ENCODE assay signal across 25 mouse cellular contexts in genomic region chr4:57688131-57688530, GRCm38 (mm10). TPM values are rescaled to one million over a fixed set of nuclear protein-coding genes. Genes with fewer than 3 reads are reported as not detected.
DNase-seq lines count a peak whose midpoint lies in the region; ATAC-seq and TF ChIP-seq lines count a peak whose summit lies in the region.
"Had no signal": no experiment of that assay in that cellular context is flagged by ENCODE, and none has a peak within 500 bp of the region (broad histone marks: within the 10 kb centered on the region; RNA-seq: fewer than 3 reads in every experiment).

No protein-coding gene starts in this region.

- intact Hi-C loops in heart, adult 2 months (cut with DNase I), result loop anchor here (1.0 kb wide), 1 partner anchor 9 kb away; no protein-coding TSS in a partner anchor
- intact Hi-C loops in heart, postnatal 25 days (cut with DNase I), result loop anchor here (2.0 kb wide), 1 partner anchor 13 kb away; no protein-coding TSS in a partner anchor

- peak overlapping the region; percentile 62 for H3K27ac ChIP-seq in heart, adult 2 months
- H3K27ac ChIP-seq in heart, embryonic 10.5 days, result no peak overlapping the region
- H3K27ac ChIP-seq: embryonic facial prominence, embryonic 15.5 days; forebrain, embryonic 10.5 days; heart, embryonic 13.5 days; hindbrain, embryonic 12.5 days had no signal

- H3K36me3 ChIP-seq in heart, adult 2 months (ENCODE audit: control insufficient read depth, insufficient read depth, low read length), result no peaks in the 10 kb centered on the region; the same call in 1 of the 2 replicates
- H3K36me3 ChIP-seq in heart, embryonic 10.5 days, result peaks cover 47% of the 10 kb centered on the region
- H3K36me3 ChIP-seq: forebrain, embryonic 10.5 days; G1E; hindbrain, embryonic 12.5 days had no signal

- peak in 1 of 2 experiments; percentile 54 for DNase-seq in heart, adult 2 months
- no peak for DNase-seq in heart, embryonic 10.5 days (ENCODE audit: low spot score)
- peak; percentile 19 for DNase-seq in heart, postnatal 25 days (ENCODE audit: low spot score)
- no peak for DNase-seq in heart, postnatal 4 days
- peak; percentile 26 for DNase-seq in lung, postnatal 36 days
- DNase-seq in lung, adult 2 months, result no peak
- DNase-seq: adrenal gland, adult 8-10 months; adrenal gland, postnatal 36 days; cerebellum, adult 11 months; cerebellum, adult 8-10 months; cerebellum, postnatal 14 days; embryo, embryonic 11 days; gastrocnemius, postnatal 10 days had no signal

- H3K79me2 ChIP-seq in heart, adult 2 months (replicated peaks; ENCODE audit: control insufficient read depth, insufficient read depth, low read length), result no peaks in the 10 kb centered on the region

- no peak overlapping the region for H3K9ac ChIP-seq in heart, adult 2 months (ENCODE audit: low read depth, low read length)
- H3K9ac ChIP-seq: embryonic facial prominence, embryonic 15.5 days; heart, embryonic 13.5 days; hindbrain, embryonic 12.5 days had no signal

- no peak for ATAC-seq in megakaryocyte progenitor cell, adult 5-6 weeks (replicated peaks; ENCODE audit: poor library complexity)
- ATAC-seq: forebrain, embryonic 14.5 days; hindbrain, embryonic 16.5 days; inflammation-experienced regulatory T-cells, adult 6 months; intestine, postnatal 0 days had no signal

- WGBS in heart, adult 2 months, result 47% methylated on average over 9 of the region's 9 CpGs
- WGBS in heart, embryonic 10.5 days, result 66% methylated on average over 9 of the region's 9 CpGs
- 57% methylated on average over 9 of the region's 9 CpGs for WGBS in lung, adult 2 months

- no peaks in the 10 kb centered on the region for H3K27me3 ChIP-seq in heart, adult 2 months (ENCODE audit: control insufficient read depth, insufficient read depth, low read length)
- H3K27me3 ChIP-seq in heart, embryonic 10.5 days (ENCODE audit: insufficient read depth, poor library complexity, severe bottlenecking), result no peaks in the 10 kb centered on the region
- H3K27me3 ChIP-seq: CH12.LX; embryonic facial prominence, embryonic 15.5 days; heart, embryonic 13.5 days; hindbrain, embryonic 12.5 days had no signal

- no peak overlapping the region for H3K4me3 ChIP-seq in heart, adult 2 months
- H3K4me3 ChIP-seq in heart, embryonic 10.5 days, result no peak overlapping the region
- no peak overlapping the region for H3K4me3 ChIP-seq in lung, adult 2 months (replicated peaks; ENCODE audit: extremely low read depth, low read depth, low read length)
- H3K4me3 ChIP-seq: embryonic facial prominence, embryonic 15.5 days; erythroblast, embryonic 14.5 days; forebrain, embryonic 10.5 days; heart, embryonic 13.5 days; hindbrain, embryonic 12.5 days had no signal

- no peak for TF ChIP-seq CTCF in heart, adult 2 months (IDR thresholded peaks at IDR 0.05)
- TF ChIP-seq CTCF in lung, adult 2 months (IDR thresholded peaks at IDR 0.05; ENCODE audit: insufficient read depth, low read length), result no peak

- no peak for TF ChIP-seq POLR2A in heart, adult 2 months (IDR thresholded peaks at IDR 0.05; ENCODE audit: insufficient read depth, low read depth, low read length)
- no peak for TF ChIP-seq POLR2A in lung, adult 2 months (IDR thresholded peaks at IDR 0.05; ENCODE audit: borderline replicate concordance, extremely low read depth, low read depth, low read length)

- peaks cover 2% of the 10 kb centered on the region for H3K4me1 ChIP-seq in heart, adult 2 months (ENCODE audit: control insufficient read depth, insufficient read depth, low read length)
- peaks cover 26% of the 10 kb centered on the region; the same call in 1 of the 2 replicates for H3K4me1 ChIP-seq in heart, embryonic 10.5 days
- H3K4me1 ChIP-seq in lung, adult 2 months (ENCODE audit: control insufficient read depth, insufficient read depth, low read length), result no peaks in the 10 kb centered on the region

- no peaks in the 10 kb centered on the region for H3K9me3 ChIP-seq in heart, embryonic 10.5 days
- H3K9me3 ChIP-seq: embryonic facial prominence, embryonic 15.5 days; forebrain, embryonic 10.5 days; heart, embryonic 13.5 days; hindbrain, embryonic 12.5 days had no signal

- peak; percentile 76; the same call in 1 of the 2 replicates for TF ChIP-seq EP300 in heart, adult 2 months (IDR thresholded peaks at IDR 0.05; ENCODE audit: insufficient read depth, low read depth, low read length)

RNA-seq across cellular contexts. Expression of gene Akap2, which starts 29.3 kb away (rescaled TPM):
- 100 to 1,000 TPM in 1 of 2 experiments, 10 to 100 TPM in 1; 86.4 to 106 TPM for total RNA-seq in heart, adult 2 months (2021)
- polyA plus RNA-seq in heart, adult 2 months (2012; rRNA removed), result 72.4 and 95.9 TPM in 2 replicates
- polyA plus RNA-seq in heart, embryonic 10.5 days (2016; fragmentation: Nextera tagmentation; extraction: Ambion mirVana), result 30.1 and 39.6 TPM in 2 replicates
- 10 to 100 TPM; 84.4 to 96.1 TPM for total RNA-seq in heart, postnatal 25 days (2021)
- total RNA-seq in heart, postnatal 4 days (2021), result 100 to 1,000 TPM; 160 TPM
- polyA plus RNA-seq in lung, adult 2 months (2012; rRNA removed), result 348 and 349 TPM in 2 replicates
- total RNA-seq in megakaryocyte progenitor cell, adult 5-6 weeks (2015), result 0.02 TPM in 1 of 2 replicates, not detected in the other
- total RNA-seq in megakaryocyte progenitor cell, adult 5-6 weeks (2017), result not detected in 2 replicates
- polyA plus RNA-seq: G1E had no signal

Comparison
In these comparisons a context has a peak if more than half of its experiments do, and no peak if none do; other contexts are left out.
1. DNase-seq: peak in heart, postnatal 25 days (single experiment) and lung, postnatal 36 days (single experiment); none in heart, embryonic 10.5 days (single experiment), heart, postnatal 4 days (single experiment) and lung, adult 2 months (single experiment).
2. RNA of gene Akap2, which starts 29.3 kb away (total RNA-seq): 160 TPM in heart, postnatal 4 days, 86.4 to 106 TPM in heart, adult 2 months and 84.4 to 96.1 TPM in heart, postnatal 25 days; 0.02 TPM in megakaryocyte progenitor cell, adult 5-6 weeks; every median in the first group is over 10 times any median in the second.